Mouse (Mus musculus): ENCODE results near the gene Rbm6.
A peak's percentile ranks its signal among the peaks of the same experiment; 100 is the strongest.

- TF ChIP-seq EP300 (IDR thresholded peaks at IDR 0.05): no peak
- TF ChIP-seq CTCF (IDR thresholded peaks at IDR 0.05): 0 out of 2 replicates have a peak, but pooled peaks have one; percentile 18
Measured at GRCm38 (mm10) chr9:107769445-107770000, 103.5 kb downstream of the Rbm6 start.
